Mouse (Mus musculus) E14TG2a.4 (cell line): ENCODE measurements around the gene AC134908.4.

Experiments used
- CTCF ChIP-seq: conservative IDR thresholded peaks from 2 replicates; pipeline ENCODE4 v1.5.1; 2014; ENCODE audit warnings: low read length
- NANOG ChIP-seq: IDR thresholded peaks from 2 replicates; pipeline ENCODE4 v1.6.1; 2014; ENCODE audit warnings: borderline replicate concordance, low read length, mixed read lengths

DNA sequence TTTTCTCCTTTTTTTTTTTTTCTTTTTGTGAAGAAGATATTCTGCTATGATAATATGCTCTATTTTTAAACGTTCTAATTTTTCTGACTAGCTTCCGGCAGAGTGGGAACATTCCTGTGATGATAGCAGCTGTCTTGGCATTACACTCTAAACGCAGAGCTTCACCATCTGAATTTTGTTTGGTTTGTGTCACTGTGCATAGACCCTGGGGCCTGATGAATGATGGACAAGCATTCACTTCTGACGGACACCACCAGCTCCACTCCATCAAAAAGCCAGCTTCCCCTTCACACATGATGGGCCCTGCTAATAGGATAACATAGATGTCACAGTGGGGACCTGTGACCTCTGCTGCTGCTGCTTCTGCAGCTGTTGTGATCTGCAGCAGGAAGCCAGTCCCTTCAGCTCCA is 33.9 kb downstream of the AC134908.4 start:
- TF ChIP-seq CTCF = no peak
- no peak for TF ChIP-seq NANOG
